In the genomic region with DNA sequence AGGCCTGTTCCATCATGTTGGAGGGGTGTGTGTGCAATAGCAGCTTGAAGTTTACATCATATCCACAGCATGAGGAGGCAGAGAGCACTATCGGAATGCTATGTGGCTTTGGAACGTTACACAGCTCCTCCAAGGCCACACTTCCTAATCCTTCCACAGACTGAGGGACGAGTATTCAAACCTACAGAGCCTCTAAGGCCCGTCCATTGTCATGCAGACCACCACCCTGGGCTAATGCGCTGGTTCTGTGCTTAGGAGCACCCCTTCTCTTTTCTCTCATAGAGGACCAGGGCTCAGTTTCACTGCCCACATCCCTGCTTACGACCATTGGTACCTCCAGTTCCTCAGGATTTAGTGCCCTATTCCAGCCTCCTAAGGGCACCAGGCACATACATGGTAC, we compare ENCODE assay signal across 19 mouse cellular contexts. TPM values are rescaled to one million over a fixed set of nuclear protein-coding genes. Genes with fewer than 3 reads are reported as not detected.
"Had no signal": no experiment of that assay in that cellular context is flagged by ENCODE, and none has a peak within 500 bp of the region (broad histone marks: within the 10 kb centered on the region; RNA-seq: fewer than 3 reads in every experiment).

No protein-coding gene starts in this region.

- H3K36me3 ChIP-seq: kidney, embryonic 15.5 days; limb, embryonic 13.5 days; liver, embryonic 12.5 days; liver, embryonic 15.5 days; lung, embryonic 15.5 days; stomach, embryonic 15.5 days had no signal

- H3K4me3 ChIP-seq: kidney, embryonic 15.5 days; limb, embryonic 13.5 days; liver, embryonic 12.5 days; liver, embryonic 15.5 days; lung, embryonic 15.5 days; midbrain, embryonic 10.5 days; stomach, embryonic 15.5 days had no signal

- H3K4me1 ChIP-seq: limb, embryonic 13.5 days; lung, embryonic 15.5 days; stomach, embryonic 15.5 days had no signal

- H3K9ac ChIP-seq: kidney, embryonic 15.5 days; limb, embryonic 13.5 days; liver, embryonic 12.5 days; liver, embryonic 15.5 days; lung, embryonic 15.5 days; stomach, embryonic 15.5 days had no signal

- H3K9me3 ChIP-seq: kidney, embryonic 15.5 days; limb, embryonic 13.5 days; liver, embryonic 12.5 days; liver, embryonic 15.5 days; lung, embryonic 15.5 days; midbrain, embryonic 10.5 days; stomach, embryonic 15.5 days had no signal

- ATAC-seq: liver, embryonic 12.5 days had no signal

- DNase-seq: kidney, adult 11 months; kidney, adult 8-10 months; kidney, postnatal 10 days; kidney, postnatal 36 days; left cerebral cortex, postnatal 4 days; liver; lung, adult 18-20 months; lung, postnatal 10 days; lung, postnatal 36 days; midbrain, embryonic 14.5 days; retina, postnatal 1 day had no signal

- H3K27me3 ChIP-seq: stomach, embryonic 15.5 days had no signal

- H3K27ac ChIP-seq: kidney, embryonic 15.5 days; limb, embryonic 13.5 days; liver, embryonic 12.5 days; liver, embryonic 15.5 days; lung, embryonic 15.5 days; midbrain, embryonic 10.5 days; stomach, embryonic 15.5 days had no signal

- H3K4me2 ChIP-seq: kidney, embryonic 15.5 days; limb, embryonic 13.5 days; liver, embryonic 12.5 days; liver, embryonic 15.5 days; lung, embryonic 15.5 days; stomach, embryonic 15.5 days had no signal

RNA-seq across cellular contexts. Expression of a gene that starts 35.3 kb away (rescaled TPM):
- total RNA-seq: neutrophil, adult 5-6 weeks had no signal

RNA-seq across cellular contexts. Expression of a gene that starts 37.9 kb away (rescaled TPM):
- total RNA-seq: neutrophil, adult 5-6 weeks had no signal
